Mouse (Mus musculus): Measurements from ENCODE around the gene Ghr. TPM values are rescaled to one million over a fixed set of nuclear protein-coding genes. Genes with fewer than 3 reads are reported as not detected.

Ghr gene
- total RNA-seq, 2 experiments from 2014 or later, result 97.1 to 253 TPM

DNA sequence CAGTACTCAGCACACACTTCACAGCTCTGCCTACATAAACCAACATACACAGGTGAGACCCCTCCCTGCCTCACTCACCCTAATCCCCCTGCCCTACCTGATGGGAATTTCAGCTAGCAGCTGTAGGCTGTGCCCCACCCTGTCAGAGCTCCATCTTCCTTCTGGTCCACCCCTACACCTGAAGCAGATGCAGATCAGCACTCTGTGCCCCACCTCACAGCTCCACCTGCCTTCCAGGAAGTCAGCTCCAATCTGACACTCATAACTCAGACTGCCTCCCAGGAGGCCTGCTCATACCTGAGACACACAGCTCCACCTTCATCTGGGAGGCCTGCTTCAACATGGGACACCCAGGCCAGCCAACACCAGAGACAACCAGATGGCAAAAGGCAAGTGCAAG, 192.6 kb downstream of the Ghr start:
- DNase-seq (ENCODE audit: low spot score in 2 of 2), result no peak

DNA sequence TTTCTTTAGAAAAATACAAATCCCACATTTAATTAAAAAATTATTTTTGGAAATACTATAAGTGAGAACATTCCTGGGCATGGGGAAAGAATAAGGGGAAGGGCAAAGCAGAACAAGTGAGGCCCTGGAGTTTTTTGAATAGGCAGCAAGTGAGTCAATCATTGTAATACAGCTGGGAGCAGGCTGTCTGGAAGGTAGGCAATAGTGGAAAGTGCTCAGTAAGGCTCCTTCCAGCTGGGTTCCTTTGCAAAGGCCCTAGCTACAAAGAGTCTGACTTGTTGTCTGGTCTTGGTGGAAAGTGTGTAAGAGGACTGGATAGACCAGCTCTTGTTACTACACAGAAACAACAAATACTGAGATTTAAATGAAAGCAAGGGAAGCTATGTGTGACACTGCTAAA, 194.3 kb downstream of the Ghr start:
- DNase-seq (ENCODE audit: low spot score in 2 of 2), result no peak

DNA sequence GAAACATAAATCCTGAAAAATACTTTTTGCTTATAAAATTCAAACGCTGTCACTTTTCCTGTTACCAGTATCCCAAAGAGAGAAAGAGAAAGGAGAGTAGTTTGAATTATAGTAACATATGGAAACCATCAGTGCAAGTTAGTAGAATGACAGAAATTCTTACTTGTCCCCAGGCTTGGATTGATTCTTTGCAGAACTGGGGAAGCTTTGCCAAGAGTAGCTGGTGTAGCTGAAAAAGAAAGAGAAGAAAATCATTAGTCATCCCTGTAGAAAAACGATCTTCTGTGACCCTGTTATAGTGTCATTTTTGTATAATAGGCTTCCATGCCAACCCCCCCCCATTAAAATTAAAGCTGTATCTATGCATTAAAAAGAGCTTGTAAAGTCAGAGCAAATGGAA, 194.8 kb downstream of the Ghr start:
- DNase-seq (ENCODE audit: low spot score in 2 of 2), result no peak

DNA sequence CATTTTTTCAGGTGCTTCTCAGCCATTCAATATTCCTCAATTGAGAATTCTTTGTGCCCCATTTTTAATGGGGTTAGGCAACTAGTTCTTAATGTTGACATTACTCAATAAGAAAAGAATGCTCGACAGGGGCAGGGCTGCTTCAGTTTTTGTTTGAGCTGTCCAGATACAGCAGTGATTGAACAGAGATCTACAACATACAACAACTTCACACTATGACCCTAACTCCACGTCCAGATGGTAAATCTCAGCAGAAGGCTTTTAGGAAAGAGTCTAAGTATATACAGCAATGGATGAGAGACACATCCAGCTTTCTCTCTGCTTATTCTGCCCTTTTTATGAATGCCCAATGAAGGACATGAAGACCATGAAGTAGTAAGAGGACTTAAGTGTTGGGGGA, 199.5 kb downstream of the Ghr start:
- no peak for DNase-seq (ENCODE audit: low spot score in 2 of 2)

DNA sequence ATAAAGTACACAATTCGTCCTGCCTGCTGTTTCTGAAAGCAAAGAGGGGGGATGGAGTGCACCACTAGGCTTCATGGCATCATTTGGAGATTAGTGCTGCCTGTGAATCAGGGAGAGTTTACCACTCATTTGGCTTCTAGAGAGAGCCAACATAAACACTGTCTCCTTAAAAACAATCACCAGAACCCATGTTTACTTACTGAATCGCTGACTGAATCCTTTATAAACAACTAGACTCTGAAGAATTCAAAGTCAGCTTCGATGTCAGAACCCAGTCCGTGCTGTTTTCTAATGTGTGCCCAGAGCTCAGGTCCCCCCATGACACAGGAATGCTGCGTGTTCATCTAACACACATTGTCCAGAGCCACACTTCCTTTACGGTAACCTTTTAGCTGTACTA, 201.9 kb downstream of the Ghr start:
- no peak for DNase-seq (ENCODE audit: low spot score in 2 of 2)

DNA sequence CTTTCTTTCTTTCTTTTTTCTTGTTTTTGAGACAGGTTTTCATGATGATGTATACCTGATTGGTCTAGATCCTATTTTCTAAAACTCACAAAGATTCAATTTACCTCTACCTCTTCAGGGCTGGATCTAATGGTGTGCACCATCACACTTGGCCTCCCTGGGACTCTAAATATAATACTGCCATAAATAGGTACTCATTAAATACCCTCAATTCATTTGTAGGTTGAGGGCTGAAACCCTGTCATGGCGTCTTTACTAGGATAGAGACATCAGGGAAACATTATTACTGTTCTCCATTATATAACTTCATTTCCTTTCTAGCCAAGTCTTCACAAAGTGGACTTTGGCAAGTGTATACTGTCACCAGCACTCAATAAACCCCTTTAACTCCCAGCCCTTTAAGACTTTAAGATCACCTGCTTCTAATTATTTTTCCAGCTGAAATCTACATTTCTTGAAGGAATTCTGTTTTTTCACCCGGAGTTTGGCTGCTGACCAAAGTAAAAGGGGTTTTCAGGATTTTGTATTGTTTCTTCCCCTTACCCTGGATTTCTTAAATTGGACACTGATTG, 214.9 kb downstream of the Ghr start:
- DNase-seq (ENCODE audit: low spot score in 2 of 2), result no peak

DNA sequence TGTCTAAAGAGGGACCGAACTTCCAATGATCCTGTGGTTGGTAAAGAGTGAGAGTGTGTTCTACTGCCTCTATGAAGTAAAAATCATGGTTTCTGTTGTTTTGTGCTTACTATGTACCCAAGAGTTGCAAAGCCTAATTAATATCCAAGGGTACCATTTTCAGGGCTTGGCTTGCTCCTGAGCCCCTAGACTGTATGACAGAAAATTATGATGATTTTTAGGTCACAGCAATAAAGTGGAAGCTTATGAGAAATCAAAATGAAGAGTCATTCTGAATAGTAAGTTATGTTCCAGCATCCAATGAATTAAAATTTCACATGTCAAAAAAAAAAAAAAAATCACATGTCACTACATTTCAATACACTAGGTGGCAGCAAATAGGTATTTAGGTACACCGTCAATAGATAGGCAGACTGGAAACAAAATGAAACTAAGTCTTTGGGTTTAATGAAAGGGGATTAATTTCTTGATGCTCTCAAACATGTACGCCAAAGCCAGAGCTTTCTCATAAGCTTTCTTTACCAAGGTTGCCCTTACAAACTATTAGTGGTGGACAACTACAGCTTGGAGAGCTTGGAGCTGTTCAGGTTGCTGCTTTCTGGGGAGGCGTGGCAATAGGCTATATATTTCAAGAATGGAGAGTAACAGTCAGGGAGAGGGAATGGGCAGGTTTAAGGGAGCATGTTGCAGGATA, 227.1 kb downstream of the Ghr start:
- DNase-seq (ENCODE audit: low spot score in 2 of 2), result no peak

DNA sequence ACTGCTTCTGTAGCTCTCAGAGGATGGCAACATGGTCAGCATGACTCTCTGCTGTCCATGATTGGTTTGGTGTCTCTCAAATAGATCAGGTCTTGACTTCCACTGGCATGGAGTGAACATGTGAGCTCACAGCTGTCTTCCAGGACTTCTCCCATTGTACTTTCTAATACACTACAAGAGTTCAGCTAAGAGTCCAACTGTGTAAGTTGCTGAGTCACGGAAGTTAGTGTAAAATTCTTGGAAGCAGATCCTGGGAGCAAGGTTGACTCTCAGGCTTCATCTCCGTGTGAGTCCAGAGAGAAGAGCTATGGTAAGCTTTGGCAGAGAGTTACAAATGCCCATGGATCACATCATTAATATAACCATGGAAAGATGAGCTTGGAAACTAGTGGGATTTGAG, 229.6 kb downstream of the Ghr start:
- no peak for DNase-seq (ENCODE audit: low spot score in 2 of 2)

DNA sequence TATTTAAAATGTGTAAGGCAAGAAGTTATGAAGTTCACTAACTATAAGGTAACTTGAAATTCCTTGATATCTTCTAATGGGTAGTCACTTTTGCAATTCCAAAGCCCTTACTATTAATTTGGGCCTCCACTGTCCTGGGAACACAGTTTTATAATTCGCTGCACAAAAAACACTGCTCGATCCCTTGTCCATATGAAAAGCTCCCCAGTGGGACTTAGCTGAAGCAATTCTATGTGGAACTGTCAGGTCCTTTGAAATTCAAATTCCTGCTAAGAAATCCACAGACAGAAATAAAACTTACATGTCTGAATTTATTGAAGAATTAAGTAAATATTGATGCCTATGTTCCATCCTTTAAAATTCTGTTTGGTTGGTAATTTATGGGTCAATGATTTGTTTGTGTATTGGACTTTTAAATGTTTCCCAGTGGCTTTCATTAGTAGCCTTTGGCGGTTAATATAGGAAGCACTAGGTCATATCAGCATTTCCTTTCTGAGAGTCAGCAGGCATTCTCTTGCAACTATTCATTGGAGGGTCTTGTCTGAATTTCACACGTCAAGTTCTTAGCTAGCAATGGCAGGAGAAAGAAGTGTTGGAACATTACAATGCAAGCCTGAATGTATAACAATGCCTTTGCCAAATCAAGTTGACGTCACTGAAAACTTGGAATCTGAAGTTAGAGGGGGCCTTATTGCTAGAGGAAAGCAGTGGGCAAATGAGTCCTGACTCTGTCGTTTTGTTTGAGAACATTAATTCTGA, 233.8 kb downstream of the Ghr start:
- no peak for DNase-seq (ENCODE audit: low spot score in 2 of 2)

DNA sequence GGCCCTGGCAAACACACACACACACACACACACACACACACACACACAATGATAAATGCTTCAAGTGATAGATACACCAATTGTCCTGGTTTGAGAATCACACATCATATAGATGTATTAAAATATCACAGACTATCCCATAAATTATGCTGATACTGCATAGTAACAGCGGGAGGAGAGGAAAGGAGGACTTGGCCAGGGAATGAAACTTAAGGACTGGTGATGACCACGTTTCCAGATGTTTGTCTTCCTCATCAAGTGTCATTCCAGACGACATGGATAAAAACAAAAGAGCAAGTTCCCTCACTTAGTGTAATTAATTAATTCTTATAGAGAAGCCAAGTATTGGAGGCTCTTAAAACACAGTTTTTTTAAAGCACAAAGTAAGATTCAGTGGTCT, 236.6 kb downstream of the Ghr start:
- no peak for DNase-seq (ENCODE audit: low spot score in 2 of 2)

DNA sequence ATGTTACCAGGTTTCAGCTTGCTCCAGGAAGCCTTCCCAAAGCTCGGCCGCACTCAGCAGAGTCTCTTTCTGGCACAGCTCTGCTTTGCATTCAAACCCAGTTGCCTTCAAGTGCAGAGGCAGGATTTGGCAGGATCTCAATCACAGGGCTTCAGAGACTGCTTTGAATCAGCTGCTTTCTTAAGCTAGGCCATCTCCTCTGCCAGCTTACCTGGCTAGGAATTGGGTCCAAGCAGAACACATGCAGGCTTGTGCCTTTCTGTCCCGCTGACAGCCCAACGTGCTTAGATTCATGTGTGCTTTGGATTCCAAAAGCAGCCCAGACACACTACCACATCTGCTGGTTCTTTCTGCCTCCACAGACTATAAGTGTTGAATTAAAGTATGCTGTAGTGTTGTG, 238.7 kb downstream of the Ghr start:
- no peak for DNase-seq (ENCODE audit: low spot score in 2 of 2)

DNA sequence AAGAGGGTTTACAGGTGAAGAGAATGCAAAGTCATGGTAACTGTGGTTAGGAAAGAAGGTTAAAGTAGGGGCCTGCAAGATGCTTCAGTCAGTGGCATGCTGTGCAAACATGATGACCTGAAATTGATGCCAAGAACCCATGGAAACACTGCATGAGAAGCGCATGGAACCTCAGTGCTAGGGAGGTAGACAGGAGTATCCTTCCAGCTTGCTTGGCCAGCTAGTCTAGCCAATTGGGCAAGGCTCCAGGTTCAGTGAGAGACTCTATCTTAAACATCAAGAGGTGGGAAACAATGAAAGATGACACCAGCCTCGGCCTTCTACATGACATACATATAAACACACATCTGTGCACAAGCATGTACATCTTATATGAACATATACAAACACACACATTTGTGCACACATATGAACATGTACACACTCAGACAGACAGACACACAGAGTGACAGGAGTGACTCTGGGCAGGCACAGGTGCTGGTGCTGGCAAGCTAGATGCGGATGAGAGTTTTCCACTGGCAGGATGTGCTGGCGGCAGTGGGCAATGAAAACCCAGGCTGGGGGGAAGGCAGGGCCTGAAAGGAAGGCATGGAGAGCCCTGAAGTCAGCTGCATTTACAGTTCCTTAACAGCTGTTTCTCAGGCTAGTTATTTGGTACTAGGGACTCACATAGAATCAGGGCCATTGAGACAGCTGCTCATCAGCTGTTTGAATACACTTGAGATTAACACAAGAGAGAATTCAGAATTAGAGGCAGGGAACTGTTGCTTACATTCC, 241.3 kb downstream of the Ghr start:
- no peak for DNase-seq (ENCODE audit: low spot score in 2 of 2)

DNA sequence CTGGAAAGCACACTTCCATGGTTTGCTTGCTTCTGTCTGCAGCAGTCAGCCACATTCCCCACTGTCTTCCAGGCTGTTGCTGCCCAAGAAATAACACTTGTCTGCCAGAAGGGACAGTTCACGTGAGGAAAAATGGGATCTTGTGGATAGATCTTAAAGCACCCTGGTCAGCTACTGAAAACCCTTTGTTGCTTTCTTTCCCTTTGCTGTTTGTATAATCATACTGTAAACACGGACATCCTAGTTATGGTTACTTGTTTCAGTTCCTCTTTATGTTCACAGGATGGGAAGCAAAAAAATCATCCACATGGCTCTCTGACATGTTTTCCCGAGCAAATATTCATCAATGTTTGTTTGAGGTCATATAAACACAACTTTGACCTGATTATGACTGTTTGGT, 243.4 kb downstream of the Ghr start:
- DNase-seq (ENCODE audit: low spot score in 2 of 2), result no peak

DNA sequence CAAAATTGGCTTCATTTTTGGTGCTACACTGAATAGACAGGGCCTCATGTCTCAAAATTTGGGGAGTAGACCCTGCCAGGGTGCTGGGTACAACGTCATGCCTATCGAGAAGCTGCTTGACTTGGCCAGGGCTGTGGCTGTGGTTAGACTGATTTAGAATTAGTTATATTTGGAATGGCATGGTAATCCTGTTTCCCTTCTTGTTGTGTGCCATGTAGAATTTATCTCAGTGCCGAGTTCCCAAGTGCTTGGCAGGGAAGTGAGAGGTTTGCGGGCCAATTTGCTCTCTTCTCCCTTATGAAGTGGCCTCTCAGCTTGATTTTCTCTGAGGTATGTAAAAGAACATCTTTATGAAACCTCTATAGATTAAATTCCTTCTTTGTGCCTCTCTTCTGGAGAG, 250.8 kb downstream of the Ghr start:
- DNase-seq (ENCODE audit: low spot score in 2 of 2), result no peak

DNA sequence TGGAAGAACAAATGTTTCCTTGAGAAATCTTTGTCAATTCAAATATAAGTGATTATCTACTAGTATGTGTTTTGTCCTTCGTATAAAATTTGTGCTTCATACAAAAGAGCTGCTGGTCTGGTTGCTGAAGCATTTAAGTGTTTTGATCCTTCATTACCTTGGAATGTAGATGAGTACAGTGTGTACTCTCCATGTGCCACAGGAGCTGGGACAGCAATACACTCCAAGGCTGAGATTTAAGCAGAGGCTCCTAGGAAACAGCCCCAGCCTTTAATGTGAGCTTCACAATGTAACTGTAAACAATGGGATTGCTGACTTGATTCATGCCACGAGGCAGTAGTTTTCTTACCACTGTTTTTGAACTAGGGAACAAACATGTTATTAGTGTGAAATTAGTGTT, 251.5 kb downstream of the Ghr start:
- no peak for DNase-seq (ENCODE audit: low spot score in 2 of 2)

DNA sequence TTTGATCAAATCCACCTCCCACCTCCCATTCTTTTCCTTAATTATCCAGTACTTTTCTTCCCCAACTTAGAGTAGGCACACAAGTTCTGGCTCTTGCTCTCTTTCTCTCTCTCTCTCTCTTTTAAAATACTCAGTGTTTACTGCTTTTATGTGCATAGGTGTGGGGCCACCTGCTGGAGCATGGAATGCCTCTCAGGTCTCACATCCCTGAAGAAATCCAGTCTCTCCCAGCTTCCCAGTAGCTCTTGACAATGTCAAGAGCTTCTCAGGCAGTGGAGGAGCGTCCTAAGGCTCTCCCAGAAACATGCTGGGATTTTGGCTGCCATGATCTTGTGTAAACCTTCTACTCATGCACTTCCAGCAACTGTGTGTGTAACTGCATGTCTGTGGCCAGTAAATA, 253.0 kb downstream of the Ghr start:
- DNase-seq (ENCODE audit: low spot score in 2 of 2), result no peak

DNA sequence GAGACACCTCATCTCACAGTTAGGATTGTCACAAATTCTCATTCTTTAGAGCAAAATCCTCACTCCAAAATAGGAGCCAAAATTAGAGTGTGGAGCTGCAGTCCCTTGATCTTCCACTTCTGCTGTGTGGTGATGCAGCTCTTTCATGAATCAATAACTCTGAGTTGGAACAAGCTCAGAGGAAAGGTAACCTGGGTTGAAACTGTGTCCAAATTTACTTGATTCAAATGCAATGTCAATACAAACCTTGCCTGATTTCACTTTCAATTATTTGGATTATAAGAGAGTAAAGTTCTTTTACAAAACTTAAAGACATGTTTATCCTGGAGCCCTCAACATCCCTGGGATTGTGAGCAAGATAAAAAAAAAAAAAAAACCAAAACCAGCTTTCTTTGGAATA, 260.3 kb downstream of the Ghr start:
- DNase-seq (ENCODE audit: low spot score in 2 of 2), result no peak

DNA sequence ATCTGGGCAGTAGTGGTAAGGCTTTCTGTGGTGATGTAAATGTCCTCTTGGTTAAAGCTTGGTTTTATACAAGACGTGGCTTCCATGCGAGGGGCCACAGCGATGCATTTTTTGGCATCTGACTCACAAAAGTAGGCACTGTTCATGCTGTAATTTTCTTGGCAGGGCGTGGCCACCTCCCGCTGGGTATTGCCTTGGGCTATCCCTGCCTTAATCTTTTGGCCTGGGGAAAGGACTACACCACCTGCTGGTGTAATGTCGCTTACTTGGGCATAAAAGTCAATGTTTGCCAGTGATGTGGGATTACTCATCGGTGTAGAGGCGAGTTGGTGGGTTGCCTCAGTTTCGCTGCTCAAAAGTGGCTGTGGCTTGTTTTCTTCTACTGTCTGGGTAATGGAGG, 263.4 kb downstream of the Ghr start:
- DNase-seq (ENCODE audit: low spot score in 2 of 2), result no peak

DNA sequence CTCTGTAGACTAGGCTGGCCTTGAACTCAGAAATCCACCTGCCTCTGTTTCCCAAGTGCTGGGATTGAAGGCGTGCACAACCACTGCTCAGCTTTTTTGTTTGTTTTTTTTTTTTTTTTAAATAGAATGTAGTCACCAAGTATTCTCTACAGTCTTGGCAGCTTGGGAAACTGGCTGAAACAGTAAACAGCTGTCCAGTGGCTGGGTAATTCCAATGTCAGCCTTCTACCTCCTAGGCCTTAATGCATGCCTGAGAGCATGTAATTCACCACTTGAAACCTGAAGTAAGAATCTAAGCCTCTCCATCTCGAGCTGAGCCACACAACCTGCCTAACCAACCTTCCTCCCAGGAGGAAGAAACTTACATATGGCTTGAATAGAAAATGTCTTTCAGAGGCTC, 266.7 kb downstream of the Ghr start:
- DNase-seq (ENCODE audit: low spot score in 2 of 2), result no peak

DNA sequence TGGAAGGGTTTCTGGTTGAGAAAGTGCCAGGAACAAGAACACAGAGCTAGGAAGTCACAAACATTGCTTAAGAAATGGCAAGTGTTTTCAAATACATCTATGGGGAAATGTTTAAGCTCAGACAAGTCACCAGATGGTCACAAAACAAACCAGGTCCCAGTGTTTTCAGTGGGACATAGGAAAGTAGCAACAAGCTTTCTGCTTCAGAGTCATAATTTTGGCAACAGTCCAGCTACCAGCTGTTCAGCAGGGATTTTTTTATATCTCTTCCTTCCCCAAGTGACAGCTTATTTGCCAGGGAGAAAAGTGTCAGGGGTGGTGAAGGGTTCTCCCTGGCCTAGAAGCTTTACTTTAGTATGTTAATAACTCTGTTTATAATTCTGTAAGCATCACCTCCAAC, 270.4 kb downstream of the Ghr start:
- no peak for DNase-seq (ENCODE audit: low spot score in 2 of 2)

DNA sequence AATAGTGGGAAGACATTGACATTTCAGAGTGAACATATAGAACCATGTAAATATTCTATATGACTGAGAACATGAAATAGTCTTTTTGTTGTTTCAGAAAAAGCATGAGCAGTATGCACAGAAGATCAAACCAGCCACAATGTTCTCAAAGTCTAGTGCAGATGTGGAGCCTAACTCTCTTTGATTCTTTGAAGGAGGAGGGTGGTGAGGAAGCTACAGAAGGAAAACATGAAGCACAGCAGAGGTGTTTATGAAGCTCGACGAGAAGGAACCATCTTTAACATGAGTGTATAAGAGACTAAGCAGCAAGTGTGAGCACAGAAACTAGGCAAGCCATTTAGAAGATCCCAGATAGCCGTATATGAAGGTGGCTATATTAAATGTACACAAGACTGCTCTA, 273.4 kb downstream of the Ghr start:
- no peak for DNase-seq (ENCODE audit: low spot score in 2 of 2)

DNA sequence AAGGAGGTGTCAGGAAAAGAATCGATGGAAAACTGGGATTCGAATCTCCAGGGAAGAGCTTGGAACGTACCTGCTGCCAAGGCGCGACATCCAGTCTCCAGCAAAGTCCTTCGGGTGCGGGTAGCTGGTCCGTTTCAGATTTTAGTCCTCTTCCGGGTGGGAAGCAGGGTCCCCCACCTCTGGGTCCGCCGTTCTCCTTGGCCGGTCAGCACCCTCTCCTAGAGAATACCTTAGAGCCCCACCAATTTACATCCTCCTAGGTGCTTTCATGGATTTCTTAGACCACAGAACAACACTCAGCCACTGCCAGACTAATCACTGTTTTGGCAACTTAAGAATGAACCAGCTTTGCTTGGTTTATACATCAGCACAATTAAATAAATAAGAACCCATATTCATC, 279.9 kb downstream of the Ghr start, which contains the start of gene Ccdc152:
Ccdc152 (minus strand) TSS at position 101 of the 400 bp plus-strand sequence.
- DNase-seq (ENCODE audit: low spot score in 2 of 2), result no peak

Measured in adrenal gland, adult 18-20 months (tissue).